Mouse (Mus musculus): ENCODE measurements around the gene Mblac1. TPM values are rescaled to one million over a fixed set of nuclear protein-coding genes. Genes with fewer than 3 reads are reported as not detected.

The Mblac1 gene
- 7.8 and 10.6 TPM in 2 replicates for total RNA-seq (2014; fragmentation: Nextera tagmentation)
- total RNA-seq (2017) = 8.8 and 12.4 TPM in 2 replicates

DNA sequence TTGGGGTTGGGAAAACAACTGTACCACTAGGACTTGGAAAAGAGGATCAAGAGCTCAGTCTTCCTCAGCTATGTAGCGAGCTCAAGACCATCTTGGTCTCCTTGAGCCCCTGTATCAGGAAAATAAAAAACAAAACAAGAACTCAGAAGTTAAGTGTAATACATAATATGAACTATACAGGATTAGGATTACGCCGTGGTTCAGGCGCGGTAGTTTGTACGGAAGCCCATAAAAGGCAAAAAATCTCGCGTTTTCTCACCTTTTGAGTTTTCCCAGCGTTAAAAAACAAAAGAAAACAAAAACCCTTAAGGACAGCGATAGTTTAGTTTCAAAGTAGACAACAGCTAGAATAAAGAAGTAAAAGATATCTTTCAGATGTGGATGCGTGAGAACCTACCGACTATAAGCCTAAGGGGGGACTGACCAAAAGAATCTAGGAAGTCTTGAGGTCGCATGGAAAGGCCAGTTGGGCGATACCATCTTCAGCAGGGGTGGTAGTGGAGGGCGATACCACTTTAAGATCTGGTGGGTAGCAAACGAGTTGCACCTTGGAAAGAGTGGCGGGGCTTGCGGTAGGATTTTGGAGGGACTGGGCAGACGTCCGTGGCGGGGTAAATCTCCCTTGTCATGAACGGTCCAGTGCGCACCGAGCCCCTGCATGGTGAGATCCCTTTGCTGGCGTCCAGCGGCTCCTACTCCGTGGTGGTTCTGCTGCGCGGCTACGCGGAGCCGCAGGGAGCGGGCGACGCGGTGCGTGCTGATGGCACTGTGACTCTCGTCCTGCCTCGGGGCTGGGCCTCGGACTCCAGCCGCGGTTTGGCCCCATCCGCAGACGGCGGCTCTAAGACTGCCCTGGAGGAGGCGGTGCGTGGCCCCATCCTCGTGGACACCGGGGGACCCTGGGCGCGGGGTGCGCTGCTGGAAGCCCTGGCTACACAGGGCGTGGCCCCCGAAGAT is at the start of gene Mblac1:
Gene Mblac1, plus strand, starts transcription at position 544 of the 957 bp plus-strand sequence.
- ATAC-seq (replicated peaks; ENCODE audit: poor library complexity, severe bottlenecking) = peak; percentile 71

- ATAC-seq (replicated peaks; ENCODE audit: poor library complexity, severe bottlenecking) = no peak
These were observed 39.7 kb upstream of the Mblac1 start for GRCm38 (mm10) chr5:138154390-138154789.

DNA sequence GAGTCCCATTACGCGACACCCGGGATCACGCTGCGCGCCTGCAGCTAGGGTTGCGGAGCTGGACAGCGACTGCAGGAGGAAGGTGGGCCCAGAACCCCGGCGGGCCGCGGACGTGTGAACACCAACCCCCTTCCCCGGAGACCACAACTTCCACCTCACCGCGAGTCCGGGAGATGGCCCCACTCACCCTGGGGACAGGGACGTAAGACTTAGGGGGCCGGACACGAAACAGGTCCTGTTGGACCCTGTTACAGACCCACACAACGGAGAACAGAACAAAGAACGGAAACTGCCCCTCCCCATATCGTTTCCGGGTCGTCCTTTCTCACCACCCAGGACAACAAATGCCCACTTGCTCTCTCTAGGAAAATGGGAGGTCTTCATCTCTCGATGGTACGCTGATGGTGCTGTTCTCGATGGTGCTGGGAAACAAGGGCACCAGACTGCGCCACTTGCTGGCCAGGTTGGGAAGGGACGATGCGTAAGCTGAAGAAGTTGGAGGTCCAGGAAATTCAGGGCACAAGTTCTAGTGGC is 38.6 kb upstream of the Mblac1 start, which contains the start of gene Zfp113:
Gene Zfp113, minus strand, starts transcription at position 302 of the 534 bp plus-strand sequence.
- peak; percentile 96 for ATAC-seq (replicated peaks; ENCODE audit: poor library complexity, severe bottlenecking)

- ATAC-seq (replicated peaks; ENCODE audit: poor library complexity, severe bottlenecking) = no peak
These were observed 33.8 kb upstream of the Mblac1 start for GRCm38 (mm10) chr5:138160224-138160762.

DNA sequence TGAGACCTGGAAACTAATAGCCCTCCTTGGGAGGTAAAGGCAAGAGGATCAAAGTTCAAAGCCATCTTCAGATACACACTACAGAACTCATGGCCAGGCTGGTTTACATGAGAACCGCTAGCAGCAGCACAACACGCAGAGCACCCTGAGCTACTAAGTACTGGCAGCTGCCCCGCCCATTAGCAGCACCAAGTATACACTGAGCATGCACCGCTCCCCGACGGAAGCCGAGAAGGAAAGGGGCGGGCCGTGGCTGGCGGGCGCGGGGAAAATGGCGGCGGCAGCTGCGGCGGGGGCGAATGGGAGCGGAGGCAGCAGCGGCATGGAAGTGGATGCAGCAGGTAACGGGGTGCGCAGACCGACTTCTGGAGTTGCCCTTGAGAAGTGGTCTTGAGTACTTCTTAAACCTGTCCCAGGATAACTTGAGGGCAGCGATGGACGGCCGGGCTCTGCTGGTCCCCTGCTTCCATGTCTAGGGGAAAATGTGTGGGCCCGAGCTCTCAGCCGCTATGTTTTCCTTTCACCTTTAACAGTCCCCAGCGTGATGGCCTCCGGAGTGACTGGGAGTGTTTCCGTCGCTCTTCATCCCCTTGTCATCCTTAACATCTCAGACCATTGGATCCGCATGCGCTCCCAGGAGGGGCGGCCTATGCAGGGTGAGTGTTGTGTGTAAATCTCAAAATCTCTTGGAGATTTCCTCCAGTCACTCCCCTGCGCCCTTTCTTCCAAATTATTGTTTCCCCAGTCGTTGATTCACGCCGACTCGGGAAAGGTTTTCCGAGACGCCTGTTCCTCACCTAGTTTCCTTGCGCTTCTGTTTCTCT is 33.1 kb upstream of the Mblac1 start, which contains the start of gene Cops6:
Gene Cops6, plus strand, starts transcription at position 230 of the 824 bp plus-strand sequence.
- peak; percentile 95 for ATAC-seq (replicated peaks; ENCODE audit: poor library complexity, severe bottlenecking)

- no peak for ATAC-seq (replicated peaks; ENCODE audit: poor library complexity, severe bottlenecking)
These were observed 31.1 kb upstream of the Mblac1 start for GRCm38 (mm10) chr5:138163046-138163445.

DNA sequence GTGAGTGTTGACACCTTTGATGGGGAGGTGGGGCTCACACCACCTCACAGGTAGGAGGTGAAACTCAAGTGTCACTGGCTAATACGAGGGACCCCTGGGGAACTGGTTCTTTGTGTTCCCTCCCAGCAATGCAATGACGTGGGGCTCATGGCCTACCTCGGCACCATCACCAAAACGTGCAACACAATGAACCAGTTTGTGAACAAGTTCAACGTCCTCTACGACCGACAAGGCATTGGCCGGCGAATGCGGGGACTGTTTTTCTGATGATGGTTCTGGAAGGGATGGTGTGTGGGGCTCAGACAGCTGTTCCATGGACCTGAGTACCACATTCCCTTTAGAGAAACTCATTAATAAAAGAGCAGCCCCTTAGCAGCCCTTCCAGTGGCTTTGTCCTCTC is 30.5 kb upstream of the Mblac1 start:
- no peak for ATAC-seq (replicated peaks; ENCODE audit: poor library complexity, severe bottlenecking)

DNA sequence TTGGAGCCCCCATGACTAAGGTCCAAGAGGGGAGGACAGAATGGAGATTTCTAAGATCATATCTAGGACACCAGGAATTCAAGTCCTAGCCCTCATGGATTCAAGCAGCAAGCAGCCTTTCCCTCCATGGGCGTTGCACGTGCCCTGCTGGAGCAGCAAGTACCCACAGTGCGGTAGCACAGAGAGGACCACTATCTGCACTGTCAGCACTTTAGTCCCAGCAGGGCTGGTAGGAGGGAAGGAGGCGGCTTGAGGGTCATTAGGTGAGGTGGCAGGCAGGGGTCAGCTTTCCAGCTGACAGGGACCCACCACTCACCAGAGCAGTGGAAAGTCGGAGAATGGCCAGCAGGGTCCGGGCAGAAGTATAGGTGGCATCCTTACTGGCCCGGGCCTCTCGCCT is 28.5 kb upstream of the Mblac1 start:
- ATAC-seq (replicated peaks; ENCODE audit: poor library complexity, severe bottlenecking) = no peak

GRCm38 (mm10) chr5:138170936-138171561 is 23.1 kb upstream of the Mblac1 start:
- ATAC-seq (replicated peaks; ENCODE audit: poor library complexity, severe bottlenecking) = peak; percentile 64

DNA sequence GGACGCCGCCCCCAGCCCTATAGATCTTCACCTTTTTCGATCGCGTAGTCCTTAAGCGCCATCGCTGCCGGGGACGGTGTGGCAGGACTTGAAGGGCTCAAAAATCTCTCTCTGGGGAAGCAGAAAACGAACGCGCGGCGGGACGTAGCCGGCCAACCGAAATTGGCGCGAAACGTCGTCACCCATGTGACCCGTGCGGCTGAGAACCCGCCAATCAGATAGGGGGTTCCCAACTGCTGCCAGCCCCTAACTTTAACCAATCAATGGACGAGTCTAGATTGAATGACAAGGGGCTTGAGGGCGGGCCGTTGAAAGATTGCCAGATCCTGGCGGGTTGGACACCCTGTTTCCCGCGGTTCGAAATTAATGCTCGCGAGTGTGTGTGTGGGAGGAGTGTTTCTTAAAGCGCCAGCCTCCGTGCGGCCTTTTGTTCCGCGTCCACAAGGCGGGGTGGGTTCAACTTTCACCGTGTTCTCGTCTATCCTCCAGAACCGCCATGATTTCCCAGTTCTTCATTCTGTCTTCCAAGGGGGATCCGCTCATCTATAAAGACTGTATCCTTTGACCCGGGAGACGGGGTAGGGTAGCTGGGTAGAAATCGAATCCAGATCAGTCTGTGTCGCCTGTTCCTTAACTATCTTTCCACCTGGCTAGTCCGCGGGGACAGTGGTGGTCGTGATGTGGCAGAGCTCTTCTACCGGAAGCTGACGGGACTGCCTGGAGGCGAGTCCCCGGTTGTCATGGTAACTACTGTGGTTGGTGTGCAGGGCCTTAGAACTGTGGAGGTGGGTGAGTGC is 22.2 kb upstream of the Mblac1 start, which contains the start of the genes Ap4m1 and Mcm7:
Gene Ap4m1, plus strand, starts transcription at position 308 of the 797 bp plus-strand sequence.
Gene Mcm7, minus strand, starts transcription at position 728 of the 797 bp plus-strand sequence.
- ATAC-seq (replicated peaks; ENCODE audit: poor library complexity, severe bottlenecking) = peak; percentile 69

GRCm38 (mm10) chr5:138173217-138173616 is 20.9 kb upstream of the Mblac1 start:
- peak; percentile 13 for ATAC-seq (replicated peaks; ENCODE audit: poor library complexity, severe bottlenecking)

- ATAC-seq (replicated peaks; ENCODE audit: poor library complexity, severe bottlenecking) = peak; percentile 71
These were observed 7.0 kb upstream of the Mblac1 start, which contains the start of the genes Taf6 and Cnpy4 for GRCm38 (mm10) chr5:138186950-138187638. Taf6 (minus strand) TSS chr5:138187451. Cnpy4 (plus strand) TSS chr5:138187485.

GRCm38 (mm10) chr5:138187661-138188306 is 6.3 kb upstream of the Mblac1 start:
- ATAC-seq (replicated peaks; ENCODE audit: poor library complexity, severe bottlenecking) = peak; percentile 72

GRCm38 (mm10) chr5:138194755-138195345 is 736 bp downstream of the Mblac1 start:
- peak; percentile 31 for ATAC-seq (replicated peaks; ENCODE audit: poor library complexity, severe bottlenecking)

DNA sequence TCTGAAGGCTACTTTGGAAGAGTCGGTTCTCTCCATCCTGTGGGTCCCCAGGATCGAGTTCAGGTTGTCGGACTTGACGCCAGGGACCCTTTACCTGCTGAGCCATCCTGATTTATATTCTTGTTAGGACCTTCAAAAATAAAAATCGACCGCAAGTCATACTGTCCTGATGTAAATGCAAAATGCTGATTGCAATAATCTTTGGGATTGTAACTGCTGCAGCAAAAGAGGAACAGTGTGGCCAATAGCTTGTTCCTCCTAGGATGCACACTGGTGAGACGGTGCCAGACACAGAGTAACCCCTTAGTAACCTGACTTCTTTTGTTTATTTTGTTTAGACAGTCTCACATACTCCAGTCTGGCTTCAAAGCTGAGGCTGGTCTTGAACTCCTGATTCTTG is 1.3 kb downstream of the Mblac1 start:
- ATAC-seq (replicated peaks; ENCODE audit: poor library complexity, severe bottlenecking) = peak; percentile 69

DNA sequence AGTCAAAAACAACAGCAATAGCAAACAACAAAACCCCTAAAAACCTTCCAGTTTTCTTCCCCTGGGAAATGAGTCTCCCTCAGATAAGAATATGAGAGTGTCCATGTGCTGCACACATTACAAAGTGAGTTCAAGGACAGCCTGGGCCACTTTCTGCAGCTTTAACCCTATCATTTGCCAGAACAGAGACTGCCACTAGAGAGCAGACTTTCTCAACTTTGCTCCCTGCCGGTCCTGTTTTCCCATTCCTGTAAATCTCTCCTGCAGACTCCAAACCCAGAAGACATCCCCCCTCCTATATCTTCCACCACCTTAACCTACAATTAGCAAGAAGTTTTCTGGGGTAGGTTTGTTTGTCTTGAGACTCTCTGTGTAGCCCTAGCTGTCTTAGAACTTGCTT is 5.5 kb downstream of the Mblac1 start:
- ATAC-seq (replicated peaks; ENCODE audit: poor library complexity, severe bottlenecking) = no peak

DNA sequence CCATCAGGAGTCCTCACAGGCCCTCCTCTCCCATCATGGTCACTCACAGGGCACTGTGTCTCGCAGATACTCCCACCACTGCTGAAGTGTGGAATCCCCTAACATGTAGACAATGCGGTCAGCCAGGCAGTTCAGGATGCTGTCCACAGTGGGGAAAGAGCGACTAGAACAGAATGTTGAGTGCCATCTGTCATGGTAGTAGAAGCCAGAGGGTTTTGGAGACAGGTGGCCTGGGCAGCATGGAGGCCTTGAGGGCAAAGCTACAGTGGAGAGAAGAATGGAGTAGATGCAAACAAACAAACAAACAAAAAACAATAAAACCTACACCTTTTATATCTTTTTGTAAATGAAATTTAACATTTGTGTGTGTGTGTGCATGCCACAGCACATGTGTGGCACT is 8.0 kb downstream of the Mblac1 start:
- ATAC-seq (replicated peaks; ENCODE audit: poor library complexity, severe bottlenecking) = no peak
